Mouse (Mus musculus) heart, adult 2 months (tissue): ENCODE data around the gene Foxe1.

Source experiments
- CTCF ChIP-seq: fragments of 200-600 bp; IDR thresholded peaks from 2 replicates; pipeline ENCODE4 v1.8.1; 2022; ENCODE audit warnings: antibody characterized with exemption, mild to moderate bottlenecking, moderate library complexity
- EP300 ChIP-seq: fragments of 200-500 bp; IDR thresholded peaks from 2 replicates; pipeline ENCODE4 v1.6.1; 2011; ENCODE audit warnings: low read depth, low read length, control low read depth; ENCODE audit not compliant: insufficient read depth
- POLR2A ChIP-seq: fragments of 200-500 bp; IDR thresholded peaks from 2 replicates; pipeline ENCODE4 v1.6.1; 2011; ENCODE audit warnings: mild to moderate bottlenecking, low read depth, low read length, control low read depth; ENCODE audit not compliant: insufficient read depth

- TF ChIP-seq CTCF (no peak), EP300 (no peak), POLR2A (no peak)
These were observed 51.0 kb downstream of the Foxe1 start for GRCm38 (mm10) chr4:46394388-46394787.
